Comparison of ENCODE assay signal across 8 mouse cellular contexts in the genomic region with DNA sequence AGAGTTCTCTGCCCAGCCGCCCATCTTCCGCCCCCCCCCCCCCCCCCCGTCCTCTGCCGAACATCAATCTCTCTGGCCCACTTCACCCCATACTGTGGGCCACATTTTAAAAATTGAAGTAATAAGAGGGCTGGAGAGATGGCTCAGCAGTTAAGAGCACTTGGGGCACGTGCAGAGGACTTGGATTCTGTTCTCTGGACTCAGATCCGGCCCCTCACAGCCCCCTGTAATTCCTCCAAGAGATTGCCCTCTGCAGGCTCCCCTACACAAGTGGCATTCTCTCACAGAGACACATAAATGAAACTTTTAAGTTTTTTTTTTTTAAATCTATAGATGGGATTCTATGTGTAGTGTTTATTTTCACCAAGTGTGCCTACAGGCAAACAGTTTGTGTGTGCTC. TPM values are rescaled to one million over a fixed set of nuclear protein-coding genes. Genes with fewer than 3 reads are reported as not detected.
DNase-seq lines count a peak whose midpoint lies in the region; ATAC-seq and TF ChIP-seq lines count a peak whose summit lies in the region.

No protein-coding gene starts in this region.

- WGBS in lung, postnatal 0 days: 27% methylated on average over 5 of the region's 6 CpGs
- WGBS in liver, embryonic 13.5 days (ENCODE audit: insufficient replicate concordance): 28% methylated on average over 6 of the region's 6 CpGs

- peak; percentile 53 for DNase-seq in cerebellum, adult 9-10 months
- no peak for DNase-seq in cerebellum, postnatal 25 days
- no peak for DNase-seq in lung, postnatal 0 days (ENCODE audit: low spot score)
- no peak for DNase-seq in lung, postnatal 14 days
- no peak for DNase-seq in liver, embryonic 13.5 days
- no peak for DNase-seq in testis, postnatal 10 days (ENCODE audit: low spot score)
- DNase-seq in spleen, postnatal 10 days (ENCODE audit: low spot score in 2 of 2): no peak
- no peak for DNase-seq in gastrocnemius, postnatal 36 days

- TF ChIP-seq CTCF in lung, postnatal 0 days (IDR thresholded peaks at IDR 0.05): no peak

- H3K27me3 ChIP-seq in lung, postnatal 0 days (replicated peaks; ENCODE audit: insufficient read depth, low read length): no peaks in the 10 kb centered on the region
- no peaks in the 10 kb centered on the region for H3K27me3 ChIP-seq in liver, embryonic 13.5 days

- no peaks in the 10 kb centered on the region for H3K36me3 ChIP-seq in lung, postnatal 0 days (ENCODE audit: insufficient read depth, low read length)
- peaks cover 14% of the 10 kb centered on the region for H3K36me3 ChIP-seq in liver, embryonic 13.5 days

- H3K4me2 ChIP-seq in lung, postnatal 0 days (replicated peaks; ENCODE audit: low read depth, low read length): peak overlapping the region; percentile 50
- peak overlapping the region; percentile 67 for H3K4me2 ChIP-seq in liver, embryonic 13.5 days

- no peaks in the 10 kb centered on the region for H3K9me3 ChIP-seq in lung, postnatal 0 days (ENCODE audit: low read length)
- no peaks in the 10 kb centered on the region for H3K9me3 ChIP-seq in liver, embryonic 13.5 days (replicated peaks)

- intact Hi-C loops in gastrocnemius, postnatal 36 days (cut with DNase I): no loop called here

- H3K4me1 ChIP-seq in lung, postnatal 0 days (ENCODE audit: insufficient read depth, low read depth, low read length): peaks cover 57% of the 10 kb centered on the region
- peaks cover 100% of the 10 kb centered on the region for H3K4me1 ChIP-seq in liver, embryonic 13.5 days (replicated peaks)

- no peak overlapping the region for H3K27ac ChIP-seq in lung, postnatal 0 days (ENCODE audit: low read length)
- H3K27ac ChIP-seq in liver, embryonic 13.5 days: peak overlapping the region; percentile 47; the same call in 1 of the 2 replicates

- TF ChIP-seq EP300 in lung, postnatal 0 days (IDR thresholded peaks at IDR 0.05): no peak

- no peak overlapping the region for H3K4me3 ChIP-seq in lung, postnatal 0 days (ENCODE audit: low read depth, low read length)
- no peak overlapping the region for H3K4me3 ChIP-seq in liver, embryonic 13.5 days (replicated peaks)

- no peak for ATAC-seq in lung, postnatal 0 days
- ATAC-seq in liver, embryonic 13.5 days (ENCODE audit: low read depth): no peak

- no peak overlapping the region for H3K9ac ChIP-seq in lung, postnatal 0 days (replicated peaks; ENCODE audit: low read depth)
- H3K9ac ChIP-seq in liver, embryonic 13.5 days: peak overlapping the region; percentile 62; the same call in 1 of the 2 replicates

RNA-seq across cellular contexts. Expression of gene Anp32a, which starts 23.1 kb away (rescaled TPM):
- polyA plus RNA-seq in lung, postnatal 0 days (2015; fragmentation: Nextera tagmentation; extraction: Ambion mirVana): 101 and 141 TPM in 2 replicates
- polyA plus RNA-seq in liver, embryonic 13.5 days (2015; fragmentation: Nextera tagmentation; extraction: Ambion mirVana): 102 and 117 TPM in 2 replicates
- 10 to 100 TPM; 60.8 to 62.9 TPM for total RNA-seq in gastrocnemius, postnatal 36 days (2021)
